Mouse (Mus musculus): Measurements from ENCODE around the gene Troap.
A peak's percentile ranks its signal among the peaks of the same experiment; 100 is the strongest.
"Not testable (repeated sequence)": the region's sequence is repeated elsewhere in the genome, so short reads cannot be mapped to it uniquely, and the experiment has no call there.

Gene Troap

DNA sequence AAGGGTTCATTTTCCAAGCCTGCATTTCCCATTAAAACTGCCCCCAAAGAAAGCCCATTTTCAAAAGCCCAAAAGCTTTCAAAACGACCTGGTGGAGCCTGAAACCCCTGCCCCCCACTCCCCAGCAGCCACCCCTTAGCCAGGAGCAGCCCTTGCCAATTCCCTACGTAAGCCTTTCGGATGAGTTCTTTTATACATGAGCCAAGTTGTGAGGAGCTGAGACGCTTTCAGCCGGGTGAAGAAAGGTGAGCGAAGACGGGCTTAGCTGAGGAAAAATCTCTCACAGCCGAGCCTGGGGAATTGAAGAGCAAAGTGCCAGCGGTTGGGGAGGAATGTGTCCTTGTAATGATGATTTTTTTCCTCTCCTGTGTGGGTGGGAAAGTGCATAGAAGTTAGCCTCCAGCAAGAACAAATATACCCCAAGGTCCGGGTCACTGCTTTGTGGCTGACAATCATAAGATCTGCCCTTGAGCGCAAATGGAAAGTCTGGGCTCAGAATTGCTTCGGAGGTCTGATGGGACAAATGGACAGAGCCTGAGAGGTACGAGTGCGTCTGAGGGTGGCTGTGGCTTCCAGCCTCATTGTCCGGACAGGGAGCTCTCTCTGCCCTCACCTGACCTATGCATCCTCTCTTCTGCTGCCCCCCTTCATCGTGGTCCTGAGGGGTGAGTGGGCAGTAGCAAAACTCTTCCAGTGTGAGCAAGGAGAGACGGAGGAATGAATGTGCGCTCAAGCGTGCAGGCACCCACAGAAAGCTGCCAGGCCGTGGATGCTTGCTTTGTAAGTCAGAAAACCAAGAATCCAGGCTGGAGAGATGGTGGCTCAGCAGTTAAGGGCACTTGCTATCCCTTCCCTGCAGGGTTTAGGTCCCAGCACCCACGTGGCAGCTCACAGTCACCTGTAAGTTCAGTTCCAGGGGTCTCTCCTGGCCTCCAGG is 33.2 kb upstream of the Troap start:
- no peak for DNase-seq

DNA sequence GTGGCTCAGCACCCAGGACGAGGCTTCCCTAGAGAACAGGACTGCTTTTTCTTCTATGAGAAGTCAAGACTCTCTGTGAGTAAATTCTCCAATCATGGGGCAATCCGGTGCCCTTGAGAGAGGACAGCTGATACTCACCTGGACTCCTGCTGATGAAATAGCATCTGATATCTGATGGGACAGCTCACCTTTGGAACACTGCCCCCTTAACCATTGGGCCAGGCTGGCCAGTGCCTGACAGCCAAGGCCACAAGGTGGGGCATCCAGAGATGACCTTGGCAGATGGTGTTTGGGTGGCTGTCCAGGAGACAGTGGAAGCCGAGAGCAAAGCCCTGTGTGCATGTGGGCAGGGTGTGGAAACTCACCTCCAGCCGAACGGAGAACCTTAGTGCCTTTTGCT is 32.0 kb upstream of the Troap start:
- no peak for DNase-seq

DNA sequence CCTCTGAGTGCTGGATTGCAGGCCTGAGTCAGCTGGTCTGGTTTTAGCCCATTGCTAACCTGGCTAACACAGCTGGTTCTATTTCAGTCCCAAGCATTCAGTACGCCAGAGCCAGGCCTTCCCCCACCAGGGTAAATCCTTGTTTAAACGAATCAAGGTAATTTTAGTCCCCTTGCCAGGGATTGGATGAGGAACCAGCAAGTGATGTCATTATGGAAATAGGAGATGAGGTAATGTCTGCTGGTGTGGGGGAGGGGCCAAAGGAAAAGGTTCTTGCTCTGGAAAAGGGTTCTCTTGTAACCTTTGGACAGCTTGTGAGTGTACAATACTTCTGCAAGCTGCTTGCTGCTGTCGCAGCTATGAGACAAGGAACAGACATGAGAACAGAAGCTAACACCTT is 29.5 kb upstream of the Troap start:
- no peak for DNase-seq

DNA sequence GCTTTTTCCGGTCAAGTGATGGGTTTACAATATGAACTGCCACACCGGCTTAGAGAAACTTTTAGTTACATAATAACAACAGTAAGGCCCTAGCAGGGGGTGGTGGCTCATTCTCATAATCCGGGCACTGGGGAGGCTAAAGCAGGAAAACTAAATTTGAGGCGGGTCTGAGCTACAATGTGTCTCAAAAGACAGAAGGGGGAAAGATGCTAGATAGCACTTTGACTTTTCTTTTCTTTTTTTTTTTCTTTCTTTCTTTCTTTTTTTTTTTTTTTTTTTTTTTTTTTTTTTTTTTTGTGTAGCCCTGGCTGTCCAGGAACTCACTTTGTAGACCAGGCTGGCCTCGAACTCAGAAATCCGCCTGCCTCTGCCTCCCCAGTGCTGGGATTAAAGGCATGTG is 28.6 kb upstream of the Troap start:
- not testable (repeated sequence) for DNase-seq

DNA sequence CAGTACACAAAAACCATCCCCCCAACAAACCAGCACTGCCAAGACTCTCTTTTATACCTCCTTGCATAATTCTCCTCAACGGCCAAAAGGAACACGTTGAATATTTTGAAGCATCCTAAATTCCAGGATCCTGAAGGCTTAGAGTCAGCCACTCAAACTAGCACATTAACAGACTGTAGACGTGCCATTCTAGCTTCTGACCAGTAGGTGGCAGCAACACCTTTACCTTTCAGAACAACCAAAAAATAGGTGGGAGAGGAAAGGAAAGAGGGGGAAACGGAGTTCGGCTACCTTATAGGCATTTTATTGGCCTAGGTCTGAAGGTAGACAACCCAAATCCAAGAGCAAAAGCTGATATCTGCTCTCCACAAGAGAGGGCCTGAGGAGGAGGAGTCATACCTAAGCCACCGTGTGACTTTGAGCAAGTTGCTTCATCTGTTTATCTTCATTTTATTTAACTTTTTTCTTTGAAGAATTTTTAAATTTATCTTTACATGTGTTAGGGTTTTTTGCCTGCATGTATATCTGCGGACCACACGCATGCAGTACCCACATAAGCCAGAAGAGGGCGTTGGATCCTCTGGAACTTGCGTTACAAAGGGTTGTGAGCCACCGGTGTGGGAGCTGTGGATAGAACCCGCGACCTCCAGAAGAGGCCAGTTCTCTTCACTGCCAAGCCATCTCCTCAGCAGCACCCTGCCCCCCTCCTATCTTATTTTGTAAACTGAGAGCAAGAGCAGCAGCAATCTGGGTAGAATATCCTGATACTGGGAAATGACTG is 24.7 kb upstream of the Troap start:
- DNase-seq: peak; percentile 58

DNA sequence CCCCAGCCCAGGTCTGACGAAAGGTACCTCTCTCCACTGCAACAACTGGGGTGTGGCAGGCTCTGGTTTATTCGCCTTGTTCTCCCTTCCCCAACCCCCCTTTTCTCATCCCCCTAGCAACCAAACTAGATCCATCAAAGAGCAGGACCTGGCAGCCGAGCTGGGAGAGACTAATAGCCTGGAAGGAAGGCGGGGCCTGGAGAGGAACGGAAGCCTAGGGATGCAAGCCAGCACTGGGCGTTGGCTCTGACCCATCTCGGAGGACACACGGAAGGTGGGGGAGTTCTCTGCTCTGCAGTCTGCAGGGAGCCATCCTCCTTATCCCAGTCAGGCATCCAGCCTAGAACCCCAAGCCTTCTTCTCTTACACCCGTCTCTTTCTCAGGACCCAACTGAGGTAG is 21.0 kb upstream of the Troap start:
- DNase-seq: no peak

DNA sequence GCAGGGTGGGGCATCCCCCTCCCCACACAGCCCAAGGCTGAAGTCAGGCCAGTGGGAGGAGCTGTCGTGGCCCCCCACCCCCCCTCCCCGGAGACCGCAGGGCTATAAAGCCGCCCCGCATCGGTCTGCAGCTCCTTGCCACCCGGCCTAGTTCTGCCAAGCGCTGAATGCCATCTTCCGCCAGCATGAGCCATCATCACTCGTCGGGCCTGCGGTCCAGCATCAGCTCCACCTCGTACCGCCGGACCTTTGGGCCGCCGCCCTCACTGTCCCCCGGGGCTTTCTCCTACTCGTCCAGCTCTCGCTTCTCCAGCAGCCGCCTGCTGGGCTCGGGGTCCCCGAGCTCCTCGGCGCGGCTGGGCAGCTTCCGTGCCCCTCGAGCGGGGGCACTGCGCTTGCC is 19.3 kb upstream of the Troap start, which contains the start of gene Prph:
Gene Prph, plus strand, starts transcription at position 135 of the 400 bp plus-strand sequence.
- no peak for DNase-seq

DNA sequence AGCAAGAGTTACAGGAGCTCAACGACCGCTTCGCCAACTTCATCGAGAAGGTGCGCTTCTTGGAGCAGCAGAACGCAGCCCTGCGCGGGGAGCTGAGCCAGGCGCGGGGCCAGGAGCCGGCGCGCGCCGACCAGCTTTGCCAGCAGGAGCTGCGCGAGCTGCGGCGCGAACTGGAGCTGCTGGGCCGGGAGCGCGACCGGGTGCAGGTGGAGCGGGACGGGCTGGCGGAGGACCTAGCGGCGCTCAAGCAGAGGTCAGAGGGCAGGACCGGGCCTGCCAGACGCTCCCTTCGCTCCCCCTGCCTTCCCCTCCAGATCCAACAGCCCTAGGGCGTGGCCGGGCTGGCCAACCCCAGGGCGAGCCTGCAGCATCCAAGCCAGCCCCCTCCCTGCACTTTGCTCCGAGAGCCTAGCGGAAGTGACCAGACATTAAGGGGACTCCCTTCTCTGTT is 18.8 kb upstream of the Troap start:
- DNase-seq: no peak

DNA sequence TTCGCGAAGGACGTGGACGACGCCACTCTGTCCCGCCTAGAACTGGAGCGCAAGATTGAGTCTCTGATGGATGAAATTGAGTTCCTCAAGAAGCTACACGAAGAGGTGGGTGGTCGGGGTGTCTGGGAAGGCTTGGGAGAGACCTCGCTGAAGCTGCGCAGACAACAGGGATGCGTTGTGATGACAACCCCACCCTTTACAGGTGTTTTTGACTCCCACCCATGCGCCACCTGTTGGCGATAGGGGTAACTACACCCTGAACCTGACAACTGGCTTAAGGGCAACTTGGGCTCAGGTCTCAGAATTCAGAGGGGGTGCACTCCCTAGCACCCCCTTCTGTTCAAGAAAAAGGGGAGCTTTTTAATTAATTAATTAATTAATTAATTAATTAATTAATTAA is 18.0 kb upstream of the Troap start:
- peak; percentile 69 for DNase-seq

DNA sequence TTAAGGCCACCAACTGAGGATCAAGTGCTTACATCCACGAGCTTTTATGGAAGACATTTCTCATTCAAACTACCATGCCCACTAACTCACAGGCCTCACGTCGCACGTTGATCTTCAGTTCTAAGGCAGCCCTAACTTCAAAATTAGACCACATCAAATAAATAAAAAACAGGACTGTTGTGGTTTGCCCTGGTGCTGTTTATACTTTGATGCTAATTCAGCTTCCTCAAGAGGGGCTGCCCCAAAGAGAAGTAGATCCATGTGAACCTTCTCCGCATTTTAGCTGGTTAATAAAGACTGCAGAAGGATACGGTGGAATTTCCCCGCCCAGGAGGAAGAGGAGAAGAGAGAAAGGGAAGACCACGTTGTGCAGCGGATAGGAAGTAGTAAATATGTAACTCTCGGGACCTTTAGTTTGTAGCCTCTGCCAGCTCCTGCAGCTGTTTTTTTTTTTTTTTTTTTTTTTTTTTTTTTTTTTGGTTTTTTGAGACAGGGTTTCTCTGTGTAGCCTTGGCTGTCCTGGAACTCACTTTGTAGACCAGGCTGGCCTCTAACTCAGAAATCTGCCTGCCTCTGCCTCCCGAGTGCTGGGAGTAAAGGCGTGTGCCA is 8.7 kb upstream of the Troap start:
- DNase-seq: no peak

DNA sequence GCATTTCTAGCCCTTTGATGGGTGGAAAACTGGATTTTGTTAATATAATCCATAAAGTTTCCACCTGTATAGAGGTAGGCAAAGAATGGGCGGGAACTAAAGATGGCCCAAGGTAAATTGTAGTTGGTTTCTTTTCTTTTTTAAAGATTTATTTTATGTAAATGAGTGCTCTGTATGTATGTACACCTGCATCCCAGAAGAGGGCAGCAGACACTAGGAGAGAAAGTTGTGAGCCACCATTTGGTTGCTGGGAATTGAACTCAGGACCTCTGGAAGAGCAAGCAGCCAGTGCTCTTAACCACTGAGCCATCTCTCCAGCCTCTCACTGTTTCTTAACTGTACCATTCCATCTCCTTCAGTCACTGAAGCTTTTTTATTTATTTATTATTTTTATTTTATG is 2.4 kb upstream of the Troap start:
- DNase-seq: no peak

DNA sequence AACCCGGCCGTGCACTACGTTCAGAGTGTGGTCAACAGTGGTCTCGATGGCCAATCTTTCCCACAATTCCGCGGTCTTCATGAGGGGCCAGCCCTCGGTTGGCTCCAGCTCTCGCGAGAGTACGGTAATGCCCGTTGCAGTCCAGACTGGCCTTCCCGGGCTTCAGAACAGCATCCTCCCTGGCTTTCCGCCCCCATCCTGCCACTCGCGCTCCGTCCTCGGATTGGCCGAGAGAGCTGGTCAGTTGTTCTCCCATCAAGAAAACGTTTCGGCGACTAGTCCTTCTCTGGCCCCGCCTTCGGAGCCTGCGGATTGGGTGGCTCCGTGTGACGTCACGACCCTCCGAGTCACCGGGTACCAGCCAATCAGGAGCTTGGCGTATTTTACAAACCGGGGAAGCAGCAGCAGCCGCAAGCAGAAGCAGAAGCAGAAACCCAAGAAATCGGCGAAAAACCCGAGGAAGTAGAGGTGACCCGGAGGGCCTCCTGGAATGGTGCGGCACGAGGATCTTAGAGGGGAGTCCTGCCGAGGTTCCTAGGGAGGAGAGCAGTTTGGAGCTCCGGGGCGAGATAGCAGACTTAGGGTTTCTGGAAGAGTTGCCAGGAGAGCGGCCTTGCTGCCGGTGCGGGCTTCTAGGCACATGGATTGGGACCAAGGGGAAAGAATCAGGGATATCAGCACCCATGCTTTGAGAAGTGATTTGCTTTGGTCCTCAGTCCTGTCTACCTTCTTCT is 392 bp downstream of the Troap start:
- peak; percentile 96 for DNase-seq

DNA sequence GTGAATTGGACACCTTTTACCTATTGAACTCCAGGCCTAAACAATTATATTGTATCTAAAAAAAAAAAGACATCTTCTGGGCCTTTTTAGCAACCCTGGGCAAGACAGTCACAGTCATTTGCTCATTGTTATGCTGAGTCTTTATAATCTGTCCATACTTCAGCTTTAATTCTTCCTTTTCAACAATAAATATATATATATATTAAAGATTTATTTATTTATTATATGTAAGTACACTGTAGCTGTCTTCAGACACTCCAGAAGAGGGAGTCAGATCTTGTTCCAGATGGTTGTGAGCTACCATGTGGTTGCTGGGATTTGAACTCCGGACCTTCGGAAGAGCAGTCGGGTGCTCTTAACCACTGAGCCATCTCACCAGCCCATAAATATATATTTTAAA is 1.6 kb downstream of the Troap start:
- DNase-seq: not testable (repeated sequence)

DNA sequence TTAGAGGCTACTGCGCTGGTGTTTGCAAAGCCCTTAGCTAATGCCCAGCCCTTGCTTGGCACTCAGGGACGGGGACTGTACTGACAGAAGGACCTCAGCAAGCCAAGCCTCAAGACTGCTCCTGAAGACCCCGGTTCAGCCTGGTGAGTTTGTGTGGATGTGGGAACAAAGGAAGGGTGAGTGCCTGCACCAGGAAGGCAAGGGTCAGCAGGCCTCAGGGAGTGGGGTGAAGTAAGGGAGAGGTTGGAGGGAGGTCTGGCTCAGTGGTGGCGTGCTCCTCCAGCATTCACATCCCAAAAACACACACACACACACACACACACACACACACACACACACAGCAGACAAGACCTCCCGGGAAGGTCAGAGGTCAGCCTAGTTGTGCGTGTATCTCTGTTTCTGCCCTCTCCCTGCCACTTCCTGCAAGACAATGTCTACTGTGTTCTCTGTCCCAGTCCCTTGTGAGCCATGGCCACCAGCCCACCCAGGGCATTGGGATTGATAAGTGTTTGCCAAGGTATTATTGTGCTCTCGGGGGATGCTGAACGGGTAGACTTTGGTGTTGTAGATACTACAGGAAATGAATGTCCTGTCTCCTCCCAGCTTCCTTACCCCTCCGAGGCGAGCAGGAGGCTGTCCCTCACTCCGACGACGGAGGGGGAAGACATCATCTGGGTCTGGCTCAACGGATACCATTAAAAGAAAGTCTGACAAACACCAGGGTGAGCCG is 4.0 kb downstream of the Troap start:
- no peak for DNase-seq

DNA sequence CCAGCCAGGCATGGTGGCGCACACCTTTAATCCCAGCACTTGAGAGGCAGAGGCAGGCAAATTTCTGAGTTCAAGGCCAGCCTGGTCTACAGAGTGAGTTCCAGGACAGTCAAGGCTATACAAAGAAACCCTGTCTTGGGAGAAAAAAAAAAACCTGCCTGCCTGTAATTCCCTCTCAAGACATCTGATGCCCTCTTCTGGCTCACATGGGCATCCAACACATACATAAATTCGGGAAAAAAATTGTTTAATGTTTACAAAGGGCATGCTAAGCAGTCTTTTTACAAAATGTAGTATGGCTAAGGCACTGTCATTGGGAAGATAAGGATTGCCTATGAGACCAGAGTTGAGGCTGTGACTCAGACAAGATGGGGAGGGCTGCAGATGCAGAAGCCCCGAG is 5.4 kb downstream of the Troap start:
- DNase-seq: no peak

DNA sequence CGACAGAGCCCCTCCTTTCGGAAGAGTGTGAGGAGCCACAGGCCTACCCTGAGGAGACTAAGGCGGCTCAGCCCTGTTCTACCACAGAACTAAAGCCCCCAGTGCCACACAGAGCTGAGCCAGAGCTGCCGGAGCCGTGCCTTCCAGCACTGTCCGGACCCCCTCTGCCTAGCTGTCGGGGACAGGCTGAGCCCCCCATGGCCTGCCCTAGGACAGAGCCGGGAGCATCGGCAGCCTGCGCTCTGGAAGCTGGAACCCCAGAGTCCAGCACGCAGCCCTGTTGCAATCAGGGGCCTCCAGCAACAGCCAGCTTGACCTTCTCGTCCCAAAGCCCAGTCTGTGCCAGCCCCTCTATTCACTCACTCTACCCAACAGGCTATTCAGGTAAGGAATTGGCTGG is 7.9 kb downstream of the Troap start:
- DNase-seq: no peak

DNA sequence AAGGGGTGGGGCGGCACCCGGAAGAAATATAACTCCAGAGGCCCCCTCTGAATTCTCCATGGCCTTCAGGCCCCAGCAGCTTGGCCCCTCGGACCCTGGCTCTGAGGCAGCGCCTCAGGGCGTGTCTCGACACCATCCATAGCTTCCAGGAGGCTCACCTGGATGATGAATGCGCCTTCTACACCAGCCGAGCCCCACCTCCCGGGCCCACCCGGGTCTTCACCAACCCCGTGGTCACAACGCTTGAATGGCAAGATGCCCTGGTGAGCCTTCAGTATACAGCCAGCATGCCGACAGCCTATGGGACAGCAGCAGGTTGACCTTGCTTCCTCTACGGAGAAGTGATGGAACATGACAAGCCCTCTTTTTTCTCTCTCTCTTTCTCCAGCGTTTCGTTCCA is 8.5 kb downstream of the Troap start:
- no peak for DNase-seq

DNA sequence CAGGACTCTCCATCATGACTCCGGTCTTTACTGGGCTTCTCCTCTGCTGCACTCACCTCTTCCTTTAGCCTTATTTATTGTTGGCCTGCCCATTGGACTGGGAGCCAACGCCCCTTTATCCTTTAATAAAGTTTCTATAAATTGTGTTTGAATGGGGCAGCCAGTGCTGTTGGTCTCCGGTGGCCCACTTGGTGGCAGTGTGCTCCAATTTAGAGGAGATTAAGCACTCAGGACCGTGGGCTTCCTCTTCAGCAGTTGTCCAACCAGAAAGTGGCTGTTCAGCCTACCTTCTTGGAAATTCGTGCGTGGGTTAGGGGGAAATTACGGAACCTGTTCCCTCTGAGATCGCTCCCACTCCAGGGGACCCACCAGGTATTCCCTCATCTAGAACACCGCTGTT is 8.9 kb downstream of the Troap start:
- DNase-seq: peak; percentile 41

DNA sequence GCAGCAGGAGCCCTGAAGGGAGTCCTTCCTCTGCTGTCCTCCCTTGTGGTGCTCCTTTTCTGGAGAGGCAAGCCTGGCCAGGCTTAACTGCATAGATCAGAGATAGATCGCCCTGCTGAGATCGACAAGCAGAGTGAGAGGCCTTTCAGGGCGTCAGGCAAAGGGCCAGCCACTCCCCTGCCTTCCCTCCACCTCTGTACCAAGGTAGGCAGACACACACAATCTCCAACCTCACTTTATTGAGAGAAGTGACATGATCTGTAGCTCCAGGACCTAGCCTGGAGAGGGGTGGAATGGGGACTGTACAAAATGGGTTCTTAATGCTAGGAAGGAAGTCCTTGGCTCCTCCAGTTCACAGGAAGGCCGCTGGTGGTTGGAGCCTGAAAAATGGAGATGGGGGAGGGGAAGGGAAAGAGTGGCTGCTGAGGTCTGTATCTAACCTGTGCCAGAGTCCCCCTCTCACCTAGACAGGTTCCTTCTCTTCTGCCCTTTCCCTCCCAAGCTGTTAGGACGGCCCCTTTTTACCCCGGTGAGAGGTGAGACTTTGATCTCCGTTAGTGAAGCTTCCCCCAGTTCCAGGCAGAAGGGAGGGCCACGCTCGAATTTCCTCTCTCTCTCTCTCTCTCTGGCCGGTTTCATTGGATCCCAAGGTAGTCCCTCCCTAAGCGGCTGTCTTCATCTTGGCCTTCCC is 9.6 kb downstream of the Troap start:
- DNase-seq: no peak

DNA sequence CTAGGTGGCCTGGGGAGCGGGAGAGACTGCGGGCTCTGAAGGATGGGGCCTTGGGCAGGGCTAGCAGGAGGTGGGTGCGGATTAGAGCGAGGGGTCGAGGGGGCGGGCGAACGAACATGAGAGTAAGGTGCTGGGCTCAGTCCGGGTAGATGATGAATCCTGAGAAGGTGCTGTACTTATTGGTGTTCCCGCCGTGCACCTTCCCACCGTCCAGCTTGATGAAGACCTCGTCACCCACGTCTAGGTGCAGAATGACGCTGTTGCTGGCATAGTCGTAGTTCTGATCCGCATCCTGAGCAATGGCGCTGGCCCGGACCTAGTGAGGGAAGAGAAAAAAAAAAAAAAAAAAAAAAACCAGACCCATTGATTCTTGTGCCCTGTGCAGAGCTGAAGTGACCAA is 10.2 kb downstream of the Troap start:
- no peak for DNase-seq

DNA sequence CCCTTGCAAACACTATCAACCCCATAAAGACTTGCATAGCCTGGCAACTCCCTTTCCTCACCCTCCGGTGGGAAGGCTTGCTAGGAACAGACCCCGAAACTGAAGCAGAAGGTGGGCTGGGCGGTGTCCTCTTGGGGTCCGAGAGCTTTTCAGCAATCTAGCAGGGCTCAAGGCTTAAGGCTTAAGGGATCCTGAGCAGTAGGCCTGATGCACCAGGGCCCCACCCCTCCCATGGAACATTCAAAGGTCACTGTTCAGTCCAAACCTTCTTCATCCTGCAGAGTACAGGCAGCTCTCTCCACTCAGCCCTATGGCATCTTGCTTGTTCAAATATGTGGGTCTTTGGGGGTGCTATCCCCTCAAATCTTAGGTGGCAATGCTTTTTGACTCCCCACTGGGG is 11.6 kb downstream of the Troap start:
- no peak for DNase-seq
